Mouse (Mus musculus) layer of hippocampus, adult 2 months (tissue): ENCODE measurements at regions not wholly inside any gene's neighbourhood (a gene's known extent, or its start where the extent isn't known, plus 50 kb on each side); places are given as distances from the start of the nearest gene placed in this dataset.

Experiments used
- DNase-seq, 2 experiments: peaks; one replicate each; pipeline ENCODE4 v3.0.0; 2022; ENCODE audit warnings: low spot score in 2 of 2
- H3K27ac ChIP-seq: fragments of 200-600 bp; 2 replicates; pipeline ENCODE4 v1.8.1; 2022
- H3K4me3 ChIP-seq: fragments of 200-600 bp; 2 replicates; pipeline ENCODE4 v1.8.1; 2022; ENCODE audit warnings: mild to moderate bottlenecking
- CTCF ChIP-seq: fragments of 200-600 bp; conservative IDR thresholded peaks from 2 replicates; pipeline ENCODE4 v1.8.1; 2022; ENCODE audit warnings: antibody characterized with exemption, mild to moderate bottlenecking, moderate library complexity

DNA sequence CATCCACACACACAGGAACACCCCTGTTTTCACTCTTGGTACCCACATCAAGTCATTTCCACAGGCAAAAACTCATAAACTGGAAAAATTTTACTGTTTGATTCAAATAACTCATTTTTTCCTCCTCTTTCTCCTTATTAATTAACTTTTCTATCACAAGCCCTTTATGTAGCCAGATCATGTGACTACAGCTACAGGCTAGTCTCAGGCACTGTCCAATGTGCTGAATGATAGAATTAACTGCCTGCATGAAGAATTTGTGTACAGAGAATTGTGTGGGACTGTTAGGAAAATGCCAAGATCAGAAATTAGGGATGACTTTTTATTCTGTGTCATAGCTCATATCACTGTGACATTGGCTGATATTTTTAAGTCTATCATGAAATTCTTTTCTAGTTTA, 402.4 kb upstream of the Got2 start:
- no peak for DNase-seq
- TF ChIP-seq CTCF, result no peak
- H3K4me3 ChIP-seq, result no peak overlapping the region

DNA sequence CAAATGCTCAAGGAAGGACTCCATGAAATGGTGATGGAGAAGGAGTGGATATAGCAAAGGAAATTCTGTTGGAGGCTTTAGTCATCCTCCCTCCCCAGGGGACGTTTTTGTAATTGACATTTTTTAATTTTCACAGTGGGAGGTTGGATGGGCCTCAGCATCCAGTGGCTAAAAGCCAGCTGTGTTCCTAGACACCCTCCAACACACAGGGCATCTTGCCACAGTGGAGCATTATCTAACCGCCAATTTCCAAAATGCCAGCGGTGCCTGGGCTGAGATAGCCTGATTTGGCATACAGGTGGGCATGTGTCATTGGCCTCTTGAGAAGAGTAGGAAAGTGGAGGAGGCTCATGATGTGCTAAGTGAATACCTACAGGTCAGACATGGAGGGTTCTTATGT, 401.2 kb upstream of the Got2 start:
- no peak for DNase-seq
- no peak overlapping the region for H3K27ac ChIP-seq

More for the DNA sequence above, 402.4 kb upstream of the Got2 start:
- H3K27ac ChIP-seq, result no peak overlapping the region

DNA sequence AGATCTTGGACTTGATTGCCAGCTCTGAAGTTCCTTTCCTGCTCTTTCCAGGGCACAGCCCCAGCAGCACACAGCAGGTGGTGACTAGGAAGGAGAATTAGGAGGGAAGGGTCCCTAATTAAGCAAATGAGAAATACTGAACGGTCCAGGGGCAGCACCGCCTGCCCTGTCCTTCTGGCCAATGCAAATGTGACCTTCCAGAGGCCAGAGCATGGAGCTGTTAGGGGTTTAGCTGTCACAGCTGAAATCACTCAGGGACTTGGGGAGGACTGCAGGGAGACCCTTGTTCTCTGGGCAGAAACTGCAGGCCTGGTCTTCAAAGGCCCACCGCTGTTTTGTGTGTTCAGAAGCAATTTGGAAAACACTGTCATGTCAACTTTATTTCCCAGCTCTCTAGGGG, 400.2 kb upstream of the Got2 start:
- Histone ChIP-seq H3K27ac (no peak overlapping the region), H3K4me3 (no peak overlapping the region)
- no peak for TF ChIP-seq CTCF
- DNase-seq, result no peak

More for the DNA sequence above, 401.2 kb upstream of the Got2 start:
- no peak for TF ChIP-seq CTCF
- no peak overlapping the region for H3K4me3 ChIP-seq

DNA sequence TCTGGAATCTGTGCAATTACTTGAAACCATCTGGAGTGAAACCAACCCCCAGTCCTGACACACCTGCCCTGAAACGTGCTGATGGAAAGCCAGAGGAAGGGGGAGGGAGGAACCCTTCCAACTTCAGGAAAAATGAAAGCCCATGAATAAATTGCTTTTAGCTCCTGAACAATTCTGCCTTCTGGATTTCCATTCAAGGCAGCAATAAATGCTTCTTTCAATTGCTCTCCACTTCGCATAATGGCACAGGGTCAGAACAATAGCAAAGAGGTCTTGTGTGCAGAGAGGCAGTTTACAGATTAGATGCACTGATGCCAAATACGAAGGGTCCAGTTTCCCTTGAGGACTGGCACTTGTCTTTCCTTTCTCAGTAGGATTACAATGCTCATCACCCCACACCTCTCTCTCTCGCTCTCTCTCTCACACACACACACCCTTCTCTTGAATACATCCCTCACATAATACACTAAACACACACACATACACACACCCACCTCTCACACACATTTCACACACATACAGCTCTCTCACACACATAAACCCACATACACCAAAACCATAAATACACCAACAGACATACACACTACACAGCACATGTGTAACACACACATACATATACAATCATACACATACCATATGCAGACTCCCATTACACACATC, 389.3 kb upstream of the Got2 start:
- no peak for TF ChIP-seq CTCF
- Histone ChIP-seq H3K4me3 (no peak overlapping the region), H3K27ac (no peak overlapping the region)
- DNase-seq, result no peak

DNA sequence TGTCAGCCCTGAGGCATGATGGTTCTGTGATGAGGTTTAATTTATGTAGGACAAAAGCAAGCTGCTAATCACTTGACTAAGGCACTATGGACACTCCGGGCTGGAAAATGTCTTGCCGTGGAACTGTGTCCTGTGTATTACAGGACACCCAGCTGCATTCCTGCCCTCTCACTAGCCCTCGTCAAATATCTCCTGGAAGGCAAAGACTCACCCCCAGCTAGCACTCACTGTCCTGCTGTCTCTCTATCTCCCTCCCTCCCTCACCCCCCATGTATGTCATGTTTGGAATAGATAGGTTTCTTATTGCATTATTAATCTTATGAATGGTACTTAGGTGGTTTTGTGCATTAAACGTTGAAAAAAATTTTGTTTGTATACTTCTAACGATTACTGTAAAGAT, 388.7 kb upstream of the Got2 start:
- TF ChIP-seq CTCF, result no peak
- DNase-seq, result no peak
- no peak overlapping the region for H3K27ac ChIP-seq

DNA sequence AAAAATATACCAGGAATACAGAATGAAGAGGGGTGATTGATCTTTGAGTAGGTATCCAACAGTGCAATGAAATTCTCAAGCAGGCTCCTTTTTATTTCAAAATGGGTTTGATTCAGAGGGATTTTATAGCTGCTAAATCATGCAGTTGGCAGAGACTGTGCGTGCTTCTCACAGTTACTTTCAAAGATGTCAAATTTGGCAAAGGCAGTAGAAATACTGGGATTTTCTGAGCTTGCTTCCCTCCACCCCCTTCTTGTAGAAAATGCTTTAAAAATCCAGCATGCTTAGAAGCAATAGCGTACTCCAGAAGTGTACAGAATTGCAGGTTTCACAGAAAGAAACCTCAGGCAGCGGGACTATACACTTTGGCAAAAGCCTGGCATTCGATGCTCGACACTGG, 367.9 kb upstream of the Got2 start:
- peak overlapping the region; percentile 28; the same call in 1 of the 2 replicates for H3K27ac ChIP-seq
- peak; percentile 39 to 70 for DNase-seq
- no peak for TF ChIP-seq CTCF
- H3K4me3 ChIP-seq, result peak overlapping the region; percentile 11; the same call in 1 of the 2 replicates

More for the DNA sequence above, 388.7 kb upstream of the Got2 start:
- H3K4me3 ChIP-seq, result no peak overlapping the region

DNA sequence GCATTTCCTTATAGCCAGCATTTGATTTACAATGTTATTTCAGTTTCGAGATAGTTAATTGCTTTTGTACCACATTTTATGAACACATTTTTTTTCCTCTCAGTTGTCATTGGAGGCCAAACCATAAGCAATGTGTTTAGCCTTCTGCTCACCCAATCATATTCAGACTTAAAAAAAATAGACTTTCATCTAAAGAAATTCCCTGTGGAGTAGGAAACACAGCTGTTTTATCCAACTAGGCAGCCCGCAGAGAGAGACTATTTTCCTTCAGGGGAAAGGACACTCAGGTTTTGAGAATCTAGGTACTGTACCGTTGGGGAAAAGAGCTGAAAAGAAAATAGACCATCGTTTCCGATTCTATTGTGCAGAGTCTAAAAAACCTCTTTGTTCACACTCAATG, 367.5 kb upstream of the Got2 start:
- Histone ChIP-seq H3K4me3 (peak overlapping the region; percentile 13; the same call in 1 of the 2 replicates), H3K27ac (peak overlapping the region; percentile 28; the same call in 1 of the 2 replicates)
- DNase-seq, result no peak
- no peak for TF ChIP-seq CTCF

DNA sequence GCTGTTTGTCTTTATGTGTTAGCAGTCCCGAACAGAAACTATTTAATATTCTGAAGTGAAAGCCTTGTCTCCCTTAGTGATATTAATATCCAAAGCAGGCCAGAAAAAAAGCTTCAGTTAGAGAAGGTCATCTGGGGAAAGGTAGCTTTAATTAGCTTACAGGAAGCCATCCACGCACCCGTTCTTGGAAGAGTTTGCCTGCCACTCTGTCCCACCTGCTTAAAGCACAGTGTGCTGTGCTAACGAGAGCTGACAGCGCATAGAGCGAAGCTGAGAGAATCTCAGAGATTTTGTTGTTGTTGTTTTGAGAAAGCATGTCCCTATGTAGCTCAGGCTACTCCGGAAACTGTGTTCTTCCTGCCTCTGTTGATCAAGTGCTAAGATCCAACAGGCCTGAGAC, 357.7 kb upstream of the Got2 start:
- H3K4me3 ChIP-seq, result peak overlapping the region; percentile 20; the same call in 1 of the 2 replicates
- H3K27ac ChIP-seq, result no peak overlapping the region
- no peak for DNase-seq
- no peak for TF ChIP-seq CTCF

DNA sequence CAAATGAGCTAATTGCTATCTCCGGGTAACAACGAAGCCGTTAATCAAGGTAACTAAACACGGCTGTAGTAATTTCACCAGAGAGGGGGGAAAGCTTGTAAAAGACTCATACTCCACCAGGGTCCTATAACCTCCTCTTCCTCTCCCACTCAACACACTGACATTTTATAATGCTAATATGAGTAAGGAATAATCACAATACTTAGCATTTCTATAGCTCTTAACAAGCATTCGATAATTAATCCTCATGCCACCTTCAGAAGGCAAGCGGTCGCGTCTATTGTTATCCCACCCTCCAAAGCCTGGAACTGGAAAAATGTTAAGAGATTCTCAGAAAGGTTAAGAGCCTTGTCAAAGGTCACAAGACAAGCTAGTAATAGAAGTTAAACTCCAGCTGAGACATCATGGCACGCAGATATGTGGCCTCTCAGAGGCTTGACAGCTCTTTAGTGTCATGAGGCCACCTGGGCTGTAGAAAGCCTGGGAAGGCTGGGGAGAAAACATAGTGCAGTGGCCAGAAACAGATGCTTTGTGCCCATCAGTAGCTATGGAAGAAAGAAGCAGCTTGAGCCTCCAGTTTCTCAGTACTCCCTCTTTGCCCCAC, 356.3 kb upstream of the Got2 start:
- no peak for DNase-seq
- Histone ChIP-seq H3K4me3 (no peak overlapping the region), H3K27ac (no peak overlapping the region)
- no peak for TF ChIP-seq CTCF

DNA sequence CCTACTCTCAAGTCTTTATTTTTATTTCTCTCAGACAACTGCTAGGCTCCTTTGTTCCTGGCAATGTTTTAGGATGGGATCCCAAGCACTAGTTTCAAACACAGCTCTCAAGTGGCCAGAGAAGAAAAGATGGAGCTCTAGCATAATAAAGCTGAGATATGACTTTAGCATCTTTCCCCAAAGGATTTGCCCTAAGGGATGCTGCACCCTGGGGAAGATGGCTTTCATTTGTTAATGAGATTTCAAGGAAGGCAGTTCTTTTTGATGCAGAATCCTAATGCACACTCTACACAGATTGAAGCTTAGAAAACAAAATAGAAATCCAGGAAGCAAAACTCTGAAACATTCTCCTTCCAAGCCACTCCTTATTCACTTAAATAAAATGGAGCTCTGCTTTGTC, 350.1 kb upstream of the Got2 start:
- DNase-seq, result no peak
- TF ChIP-seq CTCF, result no peak
- H3K27ac ChIP-seq, result no peak overlapping the region

DNA sequence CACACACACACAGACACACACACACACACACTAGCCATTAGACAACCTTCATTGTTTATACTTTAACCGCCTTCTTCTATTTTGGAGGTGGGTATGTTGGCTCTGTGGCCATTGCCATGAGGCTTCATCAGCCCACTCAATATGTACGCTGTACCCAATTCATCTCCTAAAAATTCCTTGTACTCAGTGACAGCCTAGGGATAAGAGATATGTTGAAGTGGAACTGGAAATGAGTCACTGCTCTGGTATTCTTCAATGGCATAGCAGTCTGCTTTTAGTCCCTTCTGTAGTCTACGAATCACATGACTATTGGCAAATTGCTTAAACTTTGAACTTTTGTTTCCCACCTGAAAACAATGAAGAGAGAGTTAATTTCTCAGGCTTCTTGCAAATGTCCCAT, 349.6 kb upstream of the Got2 start:
- no peak overlapping the region for H3K27ac ChIP-seq
- no peak for TF ChIP-seq CTCF
- H3K4me3 ChIP-seq, result no peak overlapping the region
- no peak for DNase-seq

More for the DNA sequence above, 350.1 kb upstream of the Got2 start:
- no peak overlapping the region for H3K4me3 ChIP-seq

DNA sequence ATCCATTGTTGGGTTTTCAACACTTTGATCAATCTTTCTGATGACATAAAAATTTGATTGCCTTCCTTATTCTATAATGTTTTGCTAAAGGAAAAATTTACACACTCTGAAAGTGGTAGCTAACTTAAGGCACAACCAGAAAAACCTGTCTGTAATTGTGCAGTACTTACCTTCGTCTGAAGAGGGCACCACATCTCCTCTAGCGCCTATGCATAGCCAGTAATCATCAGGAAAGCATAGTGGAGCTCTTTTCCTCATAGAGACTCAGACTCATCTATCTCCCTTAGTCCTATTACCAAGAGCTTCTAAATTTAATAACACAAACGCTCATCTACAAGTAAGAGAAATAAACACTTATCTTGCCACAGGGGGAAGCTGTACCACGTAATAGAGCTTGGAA, 342.1 kb upstream of the Got2 start:
- H3K27ac ChIP-seq, result no peak overlapping the region
- peak; percentile 51 to 71 for DNase-seq
- peak; percentile 90 for TF ChIP-seq CTCF
- no peak overlapping the region for H3K4me3 ChIP-seq
